Mouse (Mus musculus) G1E (cell line): Measurements from ENCODE around the gene Nucks1.

Source experiments
- CTCF ChIP-seq: IDR thresholded peaks from 2 replicates; pipeline ENCODE4 v1.5.1; 2012; ENCODE audit warnings: low read depth, low read length, inconsistent platforms, mixed read lengths
- GATA1 ChIP-seq: IDR thresholded peaks from 2 replicates; pipeline ENCODE4 v1.6.1; 2012; ENCODE audit warnings: borderline replicate concordance, low read length, inconsistent platforms, mixed read lengths
- GATA2 ChIP-seq: IDR thresholded peaks from 2 replicates; pipeline ENCODE4 v1.6.1; 2012; ENCODE audit warnings: low read depth, low read length, inconsistent platforms, borderline replicate concordance
- POLR2AphosphoS5 ChIP-seq: IDR thresholded peaks from 2 replicates; pipeline ENCODE4 v1.6.1; 2012; ENCODE audit warnings: low read depth, low read length, inconsistent platforms; ENCODE audit not compliant: insufficient replicate concordance

- no peak for TF ChIP-seq CTCF
- TF ChIP-seq GATA1 = no peak
- TF ChIP-seq POLR2AphosphoS5 = no peak
- TF ChIP-seq GATA2 = no peak
Observed at GRCm38 (mm10) chr1:131970661-131971520, 60.6 kb downstream of the Nucks1 start.
